Mouse (Mus musculus) lung, postnatal 0 days (tissue): ENCODE measurements at regions not wholly inside any gene's neighbourhood (a gene's known extent, or its start where the extent isn't known, plus 50 kb on each side); places are given as distances from the start of the nearest gene placed in this dataset.

Experiments used
- CTCF ChIP-seq: IDR thresholded peaks from 2 replicates; pipeline ENCODE4 v1.5.1; 2016; ENCODE audit warnings: antibody characterized with exemption, mild to moderate bottlenecking
- EP300 ChIP-seq: IDR thresholded peaks from 2 replicates; pipeline ENCODE4 v1.6.1; 2016; ENCODE audit warnings: antibody characterized with exemption, mild to moderate bottlenecking, control low read depth

GRCm38 (mm10) chr10:84000436-84001208 is 278.0 kb downstream of the 1500009L16Rik start:
- TF ChIP-seq CTCF = no peak
- TF ChIP-seq EP300 = no peak
